Mouse (Mus musculus): Measurements from ENCODE around the gene Cdc40.
A peak's percentile ranks its signal among the peaks of the same experiment; 100 is the strongest.
"Not testable (repeated sequence)": the region's sequence is repeated elsewhere in the genome, so short reads cannot be mapped to it uniquely, and the experiment has no call there.

Gene Cdc40

DNA sequence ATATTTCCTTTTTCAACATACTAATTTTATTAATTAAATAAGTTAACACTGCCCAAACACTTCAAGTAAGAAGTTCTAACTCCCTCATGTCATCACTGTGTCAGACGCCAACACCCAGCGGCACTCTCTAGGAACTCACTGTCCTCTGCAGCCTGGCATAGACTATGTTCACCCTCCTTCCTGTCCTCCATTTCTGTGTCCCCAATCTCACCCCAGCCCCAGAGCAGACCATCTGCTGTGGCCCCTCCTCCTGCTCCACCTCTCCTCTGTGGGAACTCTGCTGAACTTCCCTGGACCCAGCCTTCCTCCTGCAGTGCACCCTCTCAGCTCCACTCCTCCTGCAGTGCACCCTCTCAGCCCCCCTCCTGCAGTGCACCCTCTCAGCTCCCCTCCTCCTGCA, 15.0 kb downstream of the Cdc40 start:
- no peak for DNase-seq (ENCODE audit: low spot score in 2 of 2)

DNA sequence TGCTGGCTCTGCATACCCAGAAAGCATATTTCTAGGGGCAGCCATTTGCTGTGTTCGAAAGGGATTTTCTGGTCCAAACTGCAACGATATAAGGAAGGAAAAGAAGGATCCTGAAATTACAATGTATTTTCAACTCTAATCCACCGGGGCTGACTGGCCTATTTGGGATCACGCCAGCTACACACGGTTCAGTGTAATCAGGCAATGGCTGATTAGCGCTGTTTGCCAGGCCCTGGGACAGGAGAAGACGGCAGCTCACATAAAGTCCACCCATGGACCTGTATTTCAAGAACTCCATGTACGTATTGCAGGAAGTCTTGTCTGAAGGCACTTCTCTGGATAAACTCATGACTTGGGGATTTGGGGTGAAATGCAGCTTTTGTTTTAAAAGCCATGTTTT, 25.5 kb downstream of the Cdc40 start:
- no peak for DNase-seq (ENCODE audit: low spot score in 2 of 2)

DNA sequence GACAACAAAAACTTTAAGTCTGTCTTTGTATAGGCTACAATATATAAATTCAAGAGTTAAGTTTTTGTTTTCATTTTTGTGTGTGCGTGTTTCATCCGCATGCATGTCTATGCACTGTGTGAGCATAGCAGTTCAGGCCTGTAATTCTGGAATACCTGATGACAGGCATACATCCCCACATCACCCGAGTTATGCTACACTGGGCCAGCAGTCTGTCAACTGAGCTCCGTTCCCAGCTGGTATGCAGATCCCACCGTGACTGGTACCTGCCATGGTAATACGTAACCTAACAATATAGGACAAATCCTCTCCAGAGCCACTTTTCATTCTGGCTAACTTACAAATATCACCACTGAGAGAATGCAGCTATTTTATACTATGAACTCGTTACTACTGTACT, 26.4 kb downstream of the Cdc40 start:
- DNase-seq (ENCODE audit: low spot score in 2 of 2): no peak

DNA sequence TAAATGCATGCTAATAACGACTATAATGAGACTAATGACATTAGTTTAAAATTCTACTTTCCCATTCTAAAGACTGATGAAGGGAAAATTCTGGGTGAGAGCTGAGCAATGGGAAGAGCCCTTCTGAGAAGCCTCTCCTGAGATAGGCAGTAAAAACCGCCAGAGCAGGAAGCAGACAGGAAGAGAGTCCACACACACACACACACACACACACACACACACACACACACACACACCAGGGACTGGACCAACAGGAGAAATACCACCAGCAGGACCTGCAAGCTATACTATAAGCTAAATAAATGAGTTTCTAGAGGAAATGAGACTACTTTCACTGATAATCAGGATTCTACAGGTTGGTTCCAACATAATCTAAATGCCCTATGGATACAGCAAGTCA, 27.5 kb downstream of the Cdc40 start:
- no peak for DNase-seq (ENCODE audit: low spot score in 2 of 2)

DNA sequence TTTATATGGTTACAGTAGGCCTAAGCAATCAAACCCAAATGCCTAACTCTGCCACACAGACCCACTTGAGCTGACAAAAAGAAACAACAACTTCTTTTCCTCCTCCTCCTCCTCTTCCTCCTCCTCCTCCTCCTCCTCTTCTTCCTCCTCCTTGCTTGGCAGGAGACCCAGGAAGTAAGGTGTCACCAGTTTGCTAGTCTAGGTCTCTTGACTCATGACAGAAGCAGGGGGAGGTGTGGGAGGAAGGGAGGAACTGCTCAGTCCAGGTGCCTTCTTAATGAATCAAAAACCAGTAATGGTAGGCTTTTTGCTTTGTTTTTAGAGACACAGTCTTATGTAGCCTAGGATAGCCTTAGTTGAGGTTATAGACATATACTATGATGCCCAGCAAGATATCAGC, 32.0 kb downstream of the Cdc40 start:
- DNase-seq (ENCODE audit: low spot score in 2 of 2): no peak

DNA sequence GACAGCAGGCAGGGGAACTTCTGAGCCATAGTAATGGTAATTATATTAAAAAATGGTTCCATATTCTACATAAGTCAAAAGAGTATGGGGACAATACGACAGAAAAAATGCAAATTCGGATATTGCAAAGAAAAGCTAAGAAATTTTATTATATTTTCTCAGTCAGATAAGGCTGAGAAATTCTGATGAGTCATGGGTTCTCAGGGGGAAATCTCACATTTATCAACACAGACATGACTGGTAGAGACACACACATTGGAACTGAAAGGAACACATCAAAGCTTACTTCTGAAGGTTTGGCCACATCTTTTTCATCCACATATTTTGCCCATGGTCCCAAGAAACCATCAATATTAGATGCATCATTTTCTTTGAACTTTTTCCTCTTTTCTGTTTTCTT, 32.5 kb downstream of the Cdc40 start:
- no peak for DNase-seq (ENCODE audit: low spot score in 2 of 2)

DNA sequence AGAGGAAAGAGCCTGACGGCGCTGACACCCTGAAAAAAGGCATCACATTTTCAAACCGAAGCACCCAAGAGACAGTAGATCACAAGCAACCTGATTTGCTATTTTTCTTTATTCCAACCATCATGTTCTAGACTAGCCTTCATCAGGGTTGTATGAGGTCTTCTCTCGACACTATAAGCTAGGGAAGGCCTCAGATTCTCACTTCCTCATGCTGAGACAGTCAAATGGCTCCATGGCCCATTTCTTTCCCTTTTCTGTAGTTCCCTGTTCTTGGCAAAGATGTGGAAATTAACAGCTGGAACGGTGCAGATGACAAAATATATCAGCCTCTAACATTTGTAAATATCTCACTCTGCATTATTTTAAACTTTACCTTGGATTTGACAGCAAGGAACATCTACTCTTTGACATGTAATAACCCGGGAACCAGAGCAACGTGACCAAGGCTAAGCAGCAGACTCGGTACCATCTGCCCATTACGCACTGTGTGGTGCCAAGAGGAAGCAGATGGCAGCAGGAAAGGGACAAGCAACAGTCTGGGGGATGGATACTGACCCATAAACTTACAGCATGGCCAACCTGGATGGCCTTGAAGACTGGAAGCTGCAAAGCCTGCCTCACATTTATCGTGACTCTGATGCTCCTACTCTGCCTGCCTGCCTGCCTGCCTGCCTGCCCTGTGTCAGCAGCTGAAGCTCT, 35.8 kb downstream of the Cdc40 start:
- DNase-seq (ENCODE audit: low spot score in 2 of 2): no peak

DNA sequence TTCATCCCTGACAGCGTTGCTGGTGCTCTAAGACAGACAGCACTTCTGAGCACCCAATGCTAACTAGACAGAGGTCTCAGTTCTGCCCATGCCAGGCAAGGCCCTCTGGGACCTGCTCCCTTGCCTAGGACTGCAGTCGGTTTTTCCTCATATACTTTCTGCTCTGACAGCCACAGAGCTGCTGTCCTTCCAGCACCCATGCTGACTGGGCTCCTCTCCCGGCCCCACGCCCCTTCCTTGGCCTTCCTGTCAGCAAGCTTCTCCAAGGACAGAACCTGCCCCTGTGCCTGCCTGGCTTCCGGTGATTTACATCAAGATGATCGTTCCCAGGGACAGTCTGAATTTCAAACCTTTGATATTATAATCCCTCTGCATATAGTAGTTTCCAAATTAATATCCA, 37.5 kb downstream of the Cdc40 start:
- no peak for DNase-seq (ENCODE audit: low spot score in 2 of 2)

DNA sequence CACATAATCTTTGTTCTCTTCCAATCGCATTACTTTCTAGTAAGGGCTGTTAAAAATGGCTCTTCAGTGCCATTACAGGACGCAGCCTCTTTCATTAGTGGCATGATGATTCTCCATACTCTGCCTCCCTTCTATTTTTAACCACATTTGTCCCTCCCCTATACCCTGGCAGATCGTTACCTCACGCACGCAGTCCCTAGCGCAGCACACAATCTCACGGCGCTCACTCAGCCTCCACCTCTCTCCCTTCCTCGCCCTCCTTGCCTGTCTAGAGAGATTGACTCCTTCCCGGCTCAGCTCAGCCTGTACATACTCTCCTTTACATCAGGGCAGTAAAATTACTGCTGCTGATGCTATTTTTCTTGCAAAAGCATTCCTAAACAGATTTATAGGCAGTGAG, 38.6 kb downstream of the Cdc40 start:
- no peak for DNase-seq (ENCODE audit: low spot score in 2 of 2)

DNA sequence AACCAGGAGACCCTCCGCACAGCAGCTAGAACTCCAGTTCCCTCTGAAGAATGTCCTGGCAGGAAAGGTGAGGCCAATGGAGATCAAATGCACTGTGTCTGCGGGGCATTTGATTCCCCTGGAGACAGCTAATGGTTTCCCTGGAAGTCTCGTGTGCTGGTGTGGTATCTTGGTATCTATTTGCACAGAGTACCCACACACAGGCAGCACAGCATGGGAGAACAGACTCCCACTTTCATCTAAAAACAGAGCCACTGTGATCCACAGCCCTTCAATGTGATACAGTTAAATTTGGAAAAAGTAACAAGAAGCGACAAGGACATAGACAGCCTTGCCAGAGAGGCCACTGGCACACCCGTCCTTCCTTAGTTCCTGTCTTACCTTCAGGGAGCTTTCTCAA, 39.3 kb downstream of the Cdc40 start:
- peak; percentile 48 to 76 for DNase-seq (ENCODE audit: low spot score in 2 of 2)

DNA sequence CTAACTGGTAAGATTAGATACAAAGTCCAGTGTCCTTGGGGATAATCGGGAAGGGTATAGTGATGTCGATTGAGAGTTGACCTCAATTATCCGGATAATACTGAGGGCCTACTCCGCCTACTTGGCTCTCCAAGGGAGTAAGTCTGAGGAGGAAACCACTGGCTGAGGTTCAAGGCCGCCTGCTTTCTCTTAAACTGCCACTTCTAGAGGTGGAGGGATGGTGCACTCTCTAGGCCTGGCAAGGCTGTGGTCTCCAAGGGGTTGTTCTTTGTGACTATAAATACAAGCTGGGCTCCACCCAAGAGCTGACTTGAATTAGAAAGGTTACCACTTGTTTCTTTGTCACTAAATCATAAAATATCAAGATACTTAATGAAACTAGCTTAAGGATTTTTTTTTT, 43.0 kb downstream of the Cdc40 start:
- no peak for DNase-seq (ENCODE audit: low spot score in 2 of 2)

DNA sequence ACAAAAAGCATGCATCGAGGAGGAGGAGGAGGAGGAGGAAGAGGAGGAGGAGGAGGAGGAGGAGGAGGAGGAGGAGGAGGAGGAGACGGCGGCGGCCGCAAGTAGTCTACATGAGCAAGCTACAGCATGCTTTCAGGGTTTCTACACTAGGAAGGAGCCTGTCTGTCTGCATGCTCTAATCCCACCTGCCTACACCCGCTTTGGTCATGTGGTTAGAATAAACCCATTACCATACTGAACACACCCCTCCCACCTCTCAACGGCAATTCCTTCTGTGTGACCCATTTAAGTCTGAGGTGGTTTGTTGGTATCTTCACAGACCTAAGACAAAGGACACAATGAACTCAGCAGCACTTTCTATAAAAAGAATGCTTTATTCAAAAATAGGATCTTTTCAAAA, 51.8 kb downstream of the Cdc40 start:
- DNase-seq (ENCODE audit: low spot score in 2 of 2): no peak

DNA sequence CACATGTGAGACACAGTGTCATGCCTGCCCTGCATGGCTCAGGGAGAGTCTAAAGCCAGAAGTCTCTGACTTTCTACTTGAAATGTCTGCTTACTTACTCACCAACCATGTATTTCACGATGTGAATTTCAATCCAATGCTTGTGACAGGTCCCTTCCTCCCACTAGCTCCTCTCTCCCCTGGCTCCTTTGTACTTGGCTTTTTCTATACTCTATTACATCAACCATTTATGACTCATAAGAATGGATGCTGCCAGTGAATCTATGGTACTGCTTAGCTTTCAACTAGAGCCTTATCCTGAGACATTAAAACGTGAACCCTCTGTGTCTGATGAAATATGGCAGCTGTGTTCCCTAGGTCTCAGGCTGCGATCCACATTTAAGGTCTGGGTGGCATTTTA, 52.8 kb downstream of the Cdc40 start:
- DNase-seq (ENCODE audit: low spot score in 2 of 2): no peak

DNA sequence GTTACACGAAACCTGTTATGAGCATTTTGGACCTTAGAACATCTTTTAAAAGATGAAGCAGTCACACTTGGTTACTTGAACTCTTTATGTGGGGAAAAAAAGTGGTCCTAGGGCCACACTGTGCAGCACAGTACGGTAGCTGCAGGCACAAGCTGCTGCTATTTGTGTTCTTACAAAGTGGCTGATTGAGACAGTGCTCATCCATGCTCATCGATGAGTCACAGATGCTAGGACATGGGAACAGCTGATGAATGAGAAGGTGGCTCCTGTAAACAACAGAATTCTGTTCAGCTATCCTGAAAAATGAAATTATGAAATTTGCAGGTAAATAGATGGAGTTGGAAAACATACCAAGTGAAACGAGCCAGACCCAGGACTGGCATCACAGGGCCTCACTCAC, 55.4 kb downstream of the Cdc40 start:
- DNase-seq (ENCODE audit: low spot score in 2 of 2): no peak

DNA sequence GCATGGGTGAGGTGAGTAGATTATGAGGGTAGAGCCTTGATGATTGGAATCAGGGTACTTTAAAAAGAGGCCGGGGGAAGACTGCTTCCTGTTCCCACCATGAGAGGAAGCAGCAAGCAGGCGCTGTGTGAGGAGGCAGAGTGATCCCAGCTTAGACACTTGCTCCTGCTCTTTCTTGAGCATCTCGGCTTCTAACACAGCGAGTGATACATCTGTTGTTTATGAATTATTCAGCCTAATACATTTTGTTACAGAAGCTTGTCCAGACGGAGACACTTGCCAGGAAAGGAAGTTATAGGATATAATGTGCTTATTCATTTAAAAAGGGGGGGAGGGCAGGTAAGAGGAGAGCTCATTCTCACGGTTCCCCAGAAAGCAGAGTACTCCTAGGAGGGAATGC, 57.2 kb downstream of the Cdc40 start:
- DNase-seq (ENCODE audit: low spot score in 2 of 2): no peak

DNA sequence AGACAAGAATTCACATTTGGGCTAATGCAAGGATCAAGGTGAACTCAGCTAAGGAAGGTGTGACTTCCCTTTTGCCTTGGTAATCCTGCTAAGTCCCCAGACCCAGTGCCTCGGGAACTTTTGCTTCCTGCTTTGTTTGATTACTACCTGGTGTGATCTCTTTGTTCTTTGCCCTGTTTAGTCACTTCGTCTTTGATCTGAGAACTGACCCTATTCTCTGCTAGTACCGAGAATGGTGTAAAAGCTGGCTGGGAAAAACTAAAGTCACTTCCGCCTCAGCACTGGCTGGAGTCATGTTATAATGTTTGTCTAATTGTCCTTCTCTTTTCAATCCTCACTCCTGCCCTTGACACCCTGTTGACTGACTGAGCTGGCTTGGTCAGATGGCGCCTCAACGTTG, 66.6 kb downstream of the Cdc40 start:
- DNase-seq (ENCODE audit: low spot score in 2 of 2): no peak

DNA sequence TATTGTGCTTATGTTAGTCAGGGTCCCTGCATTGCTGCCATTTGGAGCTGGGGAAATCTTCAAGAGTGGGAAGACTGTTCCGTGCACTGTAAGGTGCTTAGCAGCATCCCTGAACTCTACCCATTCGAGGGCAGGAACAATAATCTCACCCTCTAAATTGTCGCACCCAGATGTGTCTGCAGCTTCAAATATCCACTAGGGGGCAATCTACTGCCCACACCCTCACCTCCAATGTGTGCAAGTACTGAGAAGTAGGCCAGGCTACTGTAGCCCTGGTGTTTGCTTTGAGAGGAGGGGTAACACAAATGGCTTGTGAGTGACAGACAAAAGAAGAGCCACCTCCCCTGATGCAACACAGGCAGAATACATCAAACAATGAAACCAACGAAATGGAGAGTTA, 69.5 kb downstream of the Cdc40 start:
- DNase-seq (ENCODE audit: low spot score in 2 of 2): no peak

DNA sequence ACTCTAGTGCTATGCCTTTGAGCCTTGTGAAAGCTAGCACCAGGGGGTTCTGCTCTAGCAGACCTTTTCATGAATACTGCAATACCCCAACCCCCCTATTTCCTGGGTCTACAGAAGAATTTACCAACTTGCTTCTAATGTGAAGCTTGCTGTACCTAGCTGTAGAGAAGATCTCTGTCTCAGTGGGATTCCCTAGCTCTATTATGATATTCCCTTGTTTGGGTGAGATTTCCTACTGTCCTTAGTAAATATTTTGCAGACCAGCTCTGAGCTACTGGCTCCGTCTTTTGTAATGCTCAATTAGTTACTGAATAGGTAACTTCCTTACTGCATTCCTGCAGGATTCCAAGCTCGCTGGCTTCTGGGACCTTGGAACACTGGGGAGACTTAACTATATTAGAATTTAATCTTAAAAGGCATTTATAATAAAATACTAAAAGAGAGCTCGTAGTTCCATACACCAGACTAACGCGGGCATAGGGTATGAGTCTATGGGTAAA, 73.7 kb downstream of the Cdc40 start:
- not testable (repeated sequence) for DNase-seq (ENCODE audit: low spot score in 2 of 2)

DNA sequence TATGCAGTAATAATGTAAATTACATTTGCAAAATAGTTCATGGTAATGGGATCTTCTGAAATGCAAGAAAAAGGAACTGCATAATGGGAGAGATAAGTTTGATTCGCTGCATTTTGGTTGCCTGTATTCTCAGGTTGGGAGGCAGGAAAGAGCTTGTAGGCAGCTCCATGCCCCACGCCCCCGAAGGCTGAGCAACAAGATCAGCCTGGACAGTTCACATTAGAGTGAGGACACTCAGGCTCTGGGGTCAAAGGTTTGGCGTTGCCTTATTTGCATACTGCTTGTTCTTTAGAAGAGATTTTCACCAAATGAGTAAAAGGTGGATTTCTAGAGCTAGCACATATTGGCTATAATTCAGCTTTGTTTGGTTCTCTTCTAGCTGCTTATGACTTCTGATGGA, 76.9 kb downstream of the Cdc40 start:
- no peak for DNase-seq (ENCODE audit: low spot score in 2 of 2)

DNA sequence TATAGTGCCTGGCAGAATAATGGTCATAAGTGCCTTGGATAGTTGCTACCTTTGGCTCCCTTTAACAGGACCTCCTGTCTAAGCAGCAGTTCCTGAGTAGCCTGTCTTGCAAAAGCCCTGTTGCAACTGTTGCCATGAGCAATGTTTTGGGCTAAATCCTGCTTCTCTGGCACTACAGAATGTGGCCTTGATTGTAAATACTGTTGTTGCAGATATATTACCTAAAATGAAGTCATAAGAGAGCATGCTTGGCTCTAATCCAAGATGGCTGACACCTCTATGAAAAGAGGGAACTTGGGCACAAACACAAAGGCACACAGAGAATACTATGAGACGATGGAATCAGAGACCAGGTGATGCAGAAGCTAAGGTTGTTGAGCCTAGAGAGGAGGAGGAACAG, 77.9 kb downstream of the Cdc40 start:
- DNase-seq (ENCODE audit: low spot score in 2 of 2): no peak

DNA sequence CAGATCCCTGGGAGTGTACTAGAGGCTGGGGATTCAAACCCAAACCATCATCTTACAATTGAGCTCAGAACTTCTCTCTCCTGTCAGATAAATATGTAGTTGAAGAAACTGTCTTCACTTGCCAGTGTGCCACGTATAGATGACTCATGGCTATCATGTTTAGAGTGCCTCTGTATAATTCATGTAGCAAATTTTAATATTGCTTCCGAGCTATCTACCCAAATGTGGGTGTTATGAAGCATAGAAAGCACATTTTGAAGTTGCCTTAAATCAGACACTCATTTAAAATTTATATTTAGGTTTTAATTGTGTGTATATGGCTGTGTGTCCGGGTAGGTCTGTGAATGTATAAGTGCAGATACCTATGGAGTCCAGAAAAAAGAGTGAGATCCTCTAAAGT, 91.0 kb downstream of the Cdc40 start:
- DNase-seq (ENCODE audit: low spot score in 2 of 2): no peak

DNA sequence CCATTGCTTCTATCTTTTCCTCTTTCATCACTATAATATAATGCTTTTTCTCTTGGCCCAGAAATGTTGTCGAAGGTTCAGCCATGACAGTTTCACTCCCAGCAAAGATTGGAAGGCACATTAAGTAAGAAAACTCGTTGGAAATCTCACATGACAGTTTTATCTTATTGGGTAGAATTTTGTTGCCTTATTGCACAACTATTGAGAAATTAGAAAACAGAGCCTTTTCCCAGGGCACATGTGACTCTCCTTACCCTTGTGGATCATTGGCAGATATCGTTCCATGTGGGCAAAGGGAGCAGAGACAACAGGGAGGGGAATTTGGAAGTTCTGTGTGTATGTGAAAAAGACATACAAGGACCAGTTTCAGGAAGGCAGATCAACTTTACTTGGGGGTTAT, 92.7 kb downstream of the Cdc40 start:
- DNase-seq (ENCODE audit: low spot score in 2 of 2): no peak
